Mouse (Mus musculus): ENCODE data around the gene Mgat5b.

The Mgat5b gene

GRCm38 (mm10) chr11:116985504-116986385 lies 67.1 kb downstream of the Mgat5b start:
- no peak for DNase-seq

GRCm38 (mm10) chr11:116988131-116988530 lies 69.5 kb downstream of the Mgat5b start:
- DNase-seq, result no peak

DNA sequence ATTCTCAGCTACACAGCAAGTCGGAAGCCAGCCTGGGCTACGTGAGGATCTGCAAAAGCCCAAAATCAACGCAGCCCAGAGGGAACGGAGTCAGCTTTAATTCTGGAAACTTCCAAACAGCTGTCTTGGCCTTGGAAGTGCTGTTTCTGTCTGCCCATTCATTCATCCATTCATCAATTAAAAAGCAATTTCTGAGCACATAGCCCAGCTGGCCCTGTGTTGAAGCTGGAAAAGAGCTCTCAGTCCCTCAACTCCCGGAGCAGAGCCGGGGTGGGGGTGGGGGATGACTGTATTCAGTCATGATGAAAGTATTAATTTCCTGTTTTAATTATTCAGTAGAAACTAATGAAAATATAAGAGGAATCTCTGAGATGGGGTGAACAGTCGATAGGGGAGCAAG lies 71.6 kb downstream of the Mgat5b start:
- no peak for DNase-seq

DNA sequence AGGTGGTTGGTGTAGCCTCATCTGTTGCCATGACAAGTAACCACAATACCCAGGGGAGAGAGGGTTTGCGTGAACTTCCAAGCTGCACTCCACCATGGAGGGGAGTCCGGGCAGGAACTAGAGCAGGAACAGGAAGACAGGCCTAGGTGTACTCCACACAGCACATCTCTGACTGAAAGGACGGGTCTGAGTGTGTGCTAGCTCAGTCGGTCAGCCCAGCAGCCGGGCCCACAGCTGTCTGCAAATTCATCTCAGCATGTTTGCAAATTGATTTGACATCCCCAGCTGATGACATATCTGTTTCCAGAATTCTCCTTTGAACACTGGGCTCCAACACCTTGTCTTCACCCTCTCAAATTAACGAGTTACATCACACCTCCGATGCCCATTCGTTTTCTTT lies 72.7 kb downstream of the Mgat5b start:
- no peak for DNase-seq

GRCm38 (mm10) chr11:116991964-116992363 lies 73.3 kb downstream of the Mgat5b start:
- DNase-seq, result no peak

DNA sequence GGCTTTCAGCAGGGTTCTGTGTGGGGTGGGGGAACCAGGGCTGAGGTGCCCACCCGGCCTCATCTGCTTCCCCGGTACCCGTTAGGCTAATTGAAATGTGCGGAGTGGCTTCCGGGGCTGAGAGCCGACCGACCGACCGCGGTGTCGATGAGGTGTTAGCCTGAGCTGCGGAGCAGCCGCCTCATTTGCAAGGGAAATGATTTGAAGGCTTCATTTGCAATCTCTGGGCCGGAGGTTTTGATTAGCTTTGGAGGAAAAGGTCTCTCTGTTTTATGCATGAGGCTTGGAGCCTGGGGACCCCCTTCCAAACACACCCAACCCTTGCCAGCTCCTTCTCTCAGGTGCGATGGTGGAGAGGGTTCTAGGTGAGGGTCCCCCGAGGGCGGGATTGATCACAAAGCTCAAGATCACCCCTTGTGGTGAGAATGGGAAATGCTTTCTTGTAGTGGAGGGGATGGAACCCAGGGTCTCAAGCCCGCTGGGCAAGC lies 75.5 kb downstream of the Mgat5b start:
- peak in 1 of 2 experiments; percentile 13 for DNase-seq

- DNase-seq, result no peak
Measured at GRCm38 (mm10) chr11:116996976-116997375, 78.3 kb downstream of the Mgat5b start.

- DNase-seq, result no peak
Measured at GRCm38 (mm10) chr11:116998935-116999334, 80.3 kb downstream of the Mgat5b start.

DNA sequence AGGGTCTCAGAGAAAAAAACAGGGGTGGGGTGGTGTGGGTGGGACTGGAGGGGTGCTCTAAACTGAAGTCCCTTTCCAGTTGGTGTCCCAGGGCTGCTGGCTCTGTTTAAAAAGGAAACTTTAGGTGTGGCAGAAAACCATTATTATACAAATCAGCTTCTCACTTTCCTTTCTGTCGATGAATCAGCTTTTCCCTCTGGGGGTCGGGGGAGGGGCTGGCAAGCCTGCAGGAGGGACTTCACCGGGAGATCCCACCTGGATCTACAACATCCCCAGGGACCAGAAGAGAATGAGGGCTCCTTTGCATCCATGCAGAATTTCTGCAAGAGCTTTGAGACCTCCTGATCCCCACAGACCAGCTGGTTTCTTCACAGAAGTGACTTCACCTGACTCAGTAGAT lies 81.6 kb downstream of the Mgat5b start:
- DNase-seq, result no peak

DNA sequence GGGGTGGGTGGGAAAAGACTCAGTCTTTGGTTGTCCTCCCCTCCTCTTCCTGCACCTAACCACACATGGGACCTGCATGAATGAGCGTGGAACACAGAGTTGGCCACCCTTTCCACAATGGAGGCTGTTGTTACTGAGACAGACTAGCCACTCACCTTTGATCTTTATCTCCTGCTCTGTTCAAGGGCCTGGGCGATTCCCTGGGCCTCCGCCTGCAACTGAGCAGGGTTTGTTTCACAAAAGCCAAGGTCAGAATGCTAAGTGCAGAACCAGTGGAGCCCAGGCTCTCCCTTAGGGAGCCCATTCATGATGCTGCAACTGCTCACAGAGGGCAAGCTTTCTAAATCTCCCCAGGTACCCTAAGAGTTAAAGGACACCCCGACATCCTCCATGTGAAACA lies 83.1 kb downstream of the Mgat5b start:
- DNase-seq, result no peak

GRCm38 (mm10) chr11:117003503-117003902 lies 84.8 kb downstream of the Mgat5b start:
- no peak for DNase-seq

DNA sequence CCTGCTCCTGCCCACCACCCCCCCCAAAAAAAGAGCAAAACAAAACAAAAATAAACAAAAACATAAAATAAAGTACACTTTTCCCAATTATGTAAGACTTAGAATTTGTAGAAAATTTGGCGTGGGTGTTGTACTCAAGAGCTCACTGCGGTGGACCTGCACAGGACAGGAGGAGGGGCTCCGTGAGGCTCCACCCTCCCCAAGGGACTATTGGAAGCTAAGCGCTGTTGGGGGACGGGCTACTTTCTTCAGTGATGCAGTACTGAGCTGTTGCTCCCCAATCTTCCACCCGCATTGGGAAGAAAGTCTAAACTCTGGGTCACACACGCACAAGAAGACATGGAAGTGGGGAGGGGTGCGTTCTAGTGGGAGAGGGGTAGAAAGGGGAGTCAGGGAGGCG lies 85.6 kb downstream of the Mgat5b start:
- DNase-seq, result no peak

- DNase-seq, result no peak
Measured at GRCm38 (mm10) chr11:117017462-117017861, 98.8 kb downstream of the Mgat5b start.

GRCm38 (mm10) chr11:117018410-117018809 lies 99.7 kb downstream of the Mgat5b start:
- DNase-seq, result peak; percentile 61 to 62

DNA sequence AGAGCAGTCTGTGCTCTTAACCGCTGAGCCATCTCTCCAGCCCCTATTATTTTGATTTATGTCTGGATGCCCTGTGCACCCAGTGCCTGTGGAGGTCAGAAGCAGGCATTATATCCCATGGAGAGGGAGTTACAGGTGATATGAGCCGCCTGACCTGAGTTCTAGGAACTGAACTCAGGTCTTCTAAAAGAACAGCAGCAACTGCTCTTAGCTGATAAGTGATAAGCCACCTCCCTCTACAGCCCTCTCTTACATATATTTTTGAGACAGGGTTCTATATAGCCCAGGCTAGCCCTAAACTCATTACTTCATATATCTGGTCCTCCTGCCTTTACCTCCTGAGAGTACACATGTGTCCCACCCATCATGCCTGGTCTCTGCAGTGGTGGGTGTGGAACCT lies 102.4 kb downstream of the Mgat5b start:
- DNase-seq, result no peak

- no peak for DNase-seq
Measured at GRCm38 (mm10) chr11:117023537-117023936, 104.9 kb downstream of the Mgat5b start.

- DNase-seq, result no peak
Measured at GRCm38 (mm10) chr11:117027681-117028080, 109.0 kb downstream of the Mgat5b start.

DNA sequence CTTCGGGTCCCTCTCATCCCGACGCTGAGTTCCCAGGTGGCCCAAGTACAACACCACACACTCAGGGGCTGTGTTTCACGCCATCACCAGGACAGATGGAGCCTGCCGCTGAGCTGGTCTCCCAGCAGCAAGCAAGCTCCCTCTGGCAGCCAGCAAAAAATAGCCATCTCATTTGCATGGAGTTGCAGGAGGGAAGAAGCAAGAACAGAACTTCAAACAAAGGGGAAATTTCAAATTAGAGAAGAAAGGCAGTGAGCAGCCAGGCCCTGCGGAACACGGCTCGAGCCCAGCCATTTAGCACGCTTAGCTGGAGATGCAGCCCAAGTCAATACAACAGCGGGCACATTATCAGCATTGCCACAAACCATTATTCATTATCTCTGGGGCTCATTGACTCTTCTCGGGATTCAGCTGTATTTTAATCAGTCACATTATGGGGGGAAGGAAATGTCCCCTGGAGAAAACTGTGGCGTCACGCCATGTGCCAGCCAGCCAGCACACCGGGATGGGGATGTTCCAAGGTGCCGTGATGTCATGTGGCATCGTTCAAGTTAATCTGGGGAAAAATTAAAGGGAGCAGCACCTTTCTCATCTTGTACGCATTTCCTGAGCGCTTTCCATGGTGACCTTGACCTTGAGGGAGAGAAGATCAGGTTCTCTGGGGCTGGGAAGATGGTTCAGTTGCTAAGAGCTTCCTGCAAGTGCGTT lies 110.4 kb downstream of the Mgat5b start:
- no peak for DNase-seq

GRCm38 (mm10) chr11:117029569-117029955 lies 110.9 kb downstream of the Mgat5b start:
- DNase-seq, result no peak

DNA sequence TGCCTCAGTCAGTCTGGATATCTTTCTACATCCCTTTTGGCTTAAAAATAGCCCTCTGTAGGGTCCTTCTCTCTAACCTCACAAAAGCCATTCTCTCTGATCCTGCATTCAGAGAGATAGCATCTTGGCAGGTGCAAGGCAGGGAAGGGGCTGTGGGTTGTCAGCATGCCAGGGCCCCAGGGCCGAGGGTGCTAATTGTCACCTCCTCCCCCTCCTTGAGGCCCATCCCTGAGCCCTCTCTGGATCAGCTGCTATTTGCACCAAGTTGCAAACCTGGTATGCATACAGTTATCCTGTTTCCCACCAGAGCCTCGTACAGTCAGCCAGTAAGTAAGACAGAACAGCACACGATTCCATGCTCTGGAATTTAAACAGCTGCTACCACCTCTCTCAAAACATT lies 111.4 kb downstream of the Mgat5b start:
- no peak for DNase-seq

GRCm38 (mm10) chr11:117030471-117031101 lies 111.9 kb downstream of the Mgat5b start:
- DNase-seq, result no peak

DNA sequence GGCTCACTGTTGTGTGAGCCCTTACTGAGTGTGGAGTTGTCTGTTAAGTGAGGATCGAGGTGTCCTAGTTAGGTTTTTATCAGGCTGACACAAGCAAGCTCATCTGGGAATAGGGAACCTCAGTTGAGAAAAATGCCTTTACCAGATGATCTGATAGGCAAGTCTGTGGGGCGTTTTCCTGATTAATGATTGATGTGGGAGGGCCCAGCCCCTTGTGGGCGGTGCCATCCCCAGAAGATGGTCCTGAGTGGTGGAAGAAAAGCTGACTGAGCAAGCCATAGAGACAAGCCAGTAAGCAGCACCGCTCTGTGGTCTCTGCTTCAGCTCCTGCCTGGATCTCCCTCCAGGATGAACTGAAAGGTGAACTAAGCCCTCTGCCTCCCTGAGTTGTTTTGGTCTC lies 112.6 kb downstream of the Mgat5b start:
- peak; percentile 41 to 55 for DNase-seq

- no peak for DNase-seq
Measured at GRCm38 (mm10) chr11:117035661-117036336, 117.1 kb downstream of the Mgat5b start.
